In genomic region chr6:35288920-35289319, GRCm38 (mm10) we compare ENCODE assay signal across 9 mouse cellular contexts. TPM values are rescaled to one million over a fixed set of nuclear protein-coding genes. Genes with fewer than 3 reads are reported as not detected.
DNase-seq lines count a peak whose midpoint lies in the region; ATAC-seq lines count a peak whose summit lies in the region.
"Had no signal": no experiment of that assay in that cellular context is flagged by ENCODE, and none has a peak within 500 bp of the region (broad histone marks: within the 10 kb centered on the region; RNA-seq: fewer than 3 reads in every experiment).

No protein-coding gene starts in this region.

- 0 out of 2 replicates have a peak, but pooled peaks have one; percentile 9 for ATAC-seq in kidney, embryonic 16.5 days (ENCODE audit: low FRiP score, low TSS enrichment)
- 0 out of 2 replicates have a peak, but pooled peaks have one; percentile 24 for ATAC-seq in common myeloid progenitor, adult 5-6 weeks (replicated peaks; ENCODE audit: low read depth, poor library complexity, severe bottlenecking)
- ATAC-seq in neural tube, embryonic 13.5 days (ENCODE audit: low read depth) = peak; percentile 30; the same call in 1 of the 2 replicates
- no peak for ATAC-seq in intestine, embryonic 16.5 days
- no peak for ATAC-seq in monocyte, adult 5-6 weeks (replicated peaks; ENCODE audit: insufficient number of reproducible peaks, low FRiP score, low TSS enrichment, poor library complexity, severe bottlenecking)

- H3K27me3 ChIP-seq in kidney, embryonic 16.5 days (ENCODE audit: insufficient read depth, low read length) = no peaks in the 10 kb centered on the region
- H3K27me3 ChIP-seq in hindbrain, embryonic 10.5 days (ENCODE audit: insufficient read depth, poor library complexity, severe bottlenecking) = no peaks in the 10 kb centered on the region
- no peaks in the 10 kb centered on the region for H3K27me3 ChIP-seq in neural tube, embryonic 13.5 days
- H3K27me3 ChIP-seq in intestine, embryonic 16.5 days (replicated peaks; ENCODE audit: control insufficient read depth, insufficient read depth, low read length) = no peaks in the 10 kb centered on the region

- H3K9ac ChIP-seq in kidney, embryonic 16.5 days (replicated peaks; ENCODE audit: low read length) = no peak overlapping the region
- H3K9ac ChIP-seq in neural tube, embryonic 13.5 days = no peak overlapping the region
- no peak overlapping the region for H3K9ac ChIP-seq in intestine, embryonic 16.5 days (ENCODE audit: low read depth, low read length)

- no peak overlapping the region for H3K4me2 ChIP-seq in kidney, embryonic 16.5 days (replicated peaks; ENCODE audit: low read depth, low read length)
- no peak overlapping the region for H3K4me2 ChIP-seq in neural tube, embryonic 13.5 days
- H3K4me2 ChIP-seq in intestine, embryonic 16.5 days (ENCODE audit: low read depth, low read length) = no peak overlapping the region

- H3K4me3 ChIP-seq in kidney, embryonic 16.5 days (ENCODE audit: low read length) = no peak overlapping the region
- H3K4me3 ChIP-seq in hindbrain, embryonic 10.5 days = no peak overlapping the region
- no peak overlapping the region for H3K4me3 ChIP-seq in neural tube, embryonic 13.5 days
- H3K4me3 ChIP-seq in intestine, embryonic 16.5 days (ENCODE audit: low read length) = no peak overlapping the region

- no peaks in the 10 kb centered on the region for H3K9me3 ChIP-seq in kidney, embryonic 16.5 days (ENCODE audit: low read length)
- no peaks in the 10 kb centered on the region for H3K9me3 ChIP-seq in hindbrain, embryonic 10.5 days
- H3K9me3 ChIP-seq in neural tube, embryonic 13.5 days = no peaks in the 10 kb centered on the region
- H3K9me3 ChIP-seq in intestine, embryonic 16.5 days (ENCODE audit: control insufficient read depth, low read length) = no peaks in the 10 kb centered on the region

- peak overlapping the region; percentile 67 for H3K27ac ChIP-seq in kidney, embryonic 16.5 days (ENCODE audit: low read length)
- peak overlapping the region; percentile 80 for H3K27ac ChIP-seq in hindbrain, embryonic 10.5 days
- H3K27ac ChIP-seq in neural tube, embryonic 13.5 days (replicated peaks) = 0 out of 2 replicates have a peak overlapping the region, but pooled peaks have one; percentile 24
- no peak overlapping the region for H3K27ac ChIP-seq in intestine, embryonic 16.5 days (ENCODE audit: low read length)

- DNase-seq in kidney, postnatal 10 days = no peak
- peak; percentile 19 for DNase-seq in hindbrain, embryonic 10.5 days (ENCODE audit: low spot score)
- DNase-seq in thymus, adult 18-20 months = no peak

- 56% methylated on average over 7 of the region's 7 CpGs for WGBS in kidney, embryonic 16.5 days
- WGBS in hindbrain, embryonic 10.5 days = 25% methylated on average over 7 of the region's 7 CpGs
- 27% methylated on average over 7 of the region's 7 CpGs for WGBS in neural tube, embryonic 13.5 days
- WGBS in intestine, embryonic 16.5 days = 63% methylated on average over 7 of the region's 7 CpGs

- H3K36me3 ChIP-seq in kidney, embryonic 16.5 days (ENCODE audit: insufficient read depth, low read length) = no peaks in the 10 kb centered on the region
- no peaks in the 10 kb centered on the region for H3K36me3 ChIP-seq in hindbrain, embryonic 10.5 days
- no peaks in the 10 kb centered on the region for H3K36me3 ChIP-seq in neural tube, embryonic 13.5 days
- H3K36me3 ChIP-seq in intestine, embryonic 16.5 days (ENCODE audit: control insufficient read depth, insufficient read depth, low read length) = no peaks in the 10 kb centered on the region

- H3K4me1 ChIP-seq in kidney, embryonic 16.5 days (ENCODE audit: insufficient read depth, low read length) = peaks cover 9% of the 10 kb centered on the region
- peaks cover 16% of the 10 kb centered on the region for H3K4me1 ChIP-seq in hindbrain, embryonic 10.5 days (replicated peaks)
- H3K4me1 ChIP-seq in neural tube, embryonic 13.5 days (replicated peaks) = peaks cover 19% of the 10 kb centered on the region
- peaks cover 4% of the 10 kb centered on the region; the same call in 1 of the 2 replicates for H3K4me1 ChIP-seq in intestine, embryonic 16.5 days (ENCODE audit: control insufficient read depth, insufficient read depth, low read length)

RNA-seq across cellular contexts. Expression of gene Slc13a4, which starts 19.0 kb away (rescaled TPM):
- 0.23 and 0.41 TPM in 2 replicates for polyA plus RNA-seq in kidney, embryonic 16.5 days (2015; fragmentation: Nextera tagmentation; extraction: Ambion mirVana)
- not detected in 2 replicates for total RNA-seq in common myeloid progenitor, adult 5-6 weeks (2017)
- 0.56 and 0.72 TPM in 2 replicates for polyA plus RNA-seq in hindbrain, embryonic 10.5 days (2016; fragmentation: Nextera tagmentation; extraction: Ambion mirVana)
- 1.3 and 2.1 TPM in 2 replicates for polyA plus RNA-seq in neural tube, embryonic 13.5 days (2015; fragmentation: Nextera tagmentation; extraction: Ambion mirVana)
- 0.27 and 0.43 TPM in 2 replicates for polyA plus RNA-seq in intestine, embryonic 16.5 days (2015; fragmentation: Nextera tagmentation; extraction: Ambion mirVana)
- not detected in 3 replicates for total RNA-seq in monocyte, adult 5-6 weeks (2017)
- total RNA-seq: granulocyte monocyte progenitor cell, adult 5-6 weeks had no signal

RNA-seq across cellular contexts. Expression of gene Fam180a, which starts 37.0 kb away (rescaled TPM):
- 0.18 and 0.45 TPM in 2 replicates for polyA plus RNA-seq in kidney, embryonic 16.5 days (2015; fragmentation: Nextera tagmentation; extraction: Ambion mirVana)
- total RNA-seq in common myeloid progenitor, adult 5-6 weeks (2017) = not detected in 2 replicates
- polyA plus RNA-seq in hindbrain, embryonic 10.5 days (2016; fragmentation: Nextera tagmentation; extraction: Ambion mirVana) = not detected in 2 replicates
- polyA plus RNA-seq in neural tube, embryonic 13.5 days (2015; fragmentation: Nextera tagmentation; extraction: Ambion mirVana) = 0.39 and 0.73 TPM in 2 replicates
- 1.8 and 2.1 TPM in 2 replicates for polyA plus RNA-seq in intestine, embryonic 16.5 days (2015; fragmentation: Nextera tagmentation; extraction: Ambion mirVana)
- total RNA-seq in monocyte, adult 5-6 weeks (2017) = 1.4 TPM in 1 of 3 replicates, not detected in the others
- total RNA-seq: granulocyte monocyte progenitor cell, adult 5-6 weeks had no signal

Comparison
In these comparisons a context has a peak if more than half of its experiments do, and no peak if none do; other contexts are left out.
1. ATAC-seq: peak in kidney, embryonic 16.5 days (single experiment), common myeloid progenitor, adult 5-6 weeks (single experiment) and neural tube, embryonic 13.5 days (single experiment); none in intestine, embryonic 16.5 days (single experiment) and monocyte, adult 5-6 weeks (single experiment).